Mouse (Mus musculus) brain, embryonic 14.5 days (tissue): Measurements from ENCODE around the gene Atcay. TPM values are rescaled to one million over a fixed set of nuclear protein-coding genes. Genes with fewer than 3 reads are reported as not detected.
A peak's percentile ranks its signal among the peaks of the same experiment; 100 is the strongest.

Experiments
- DNase-seq: peaks from one replicate; pipeline ENCODE4 v3.0.0-alpha.2; 2011; ENCODE audit warnings: low read depth
- CTCF ChIP-seq: fragments of 200-500 bp; IDR thresholded peaks from 2 replicates; pipeline ENCODE4 v1.5.1; 2012; ENCODE audit warnings: inconsistent platforms, mild to moderate bottlenecking, moderate library complexity, borderline replicate concordance; ENCODE audit not compliant: insufficient read depth, insufficient read length; ENCODE audit errors: extremely low read depth
- POLR2A ChIP-seq: fragments of 200-500 bp; IDR thresholded peaks from 2 replicates; pipeline ENCODE4 v1.6.1; 2012; ENCODE audit warnings: mild to moderate bottlenecking, inconsistent platforms, borderline replicate concordance; ENCODE audit not compliant: poor library complexity, insufficient read depth, insufficient read length, severe bottlenecking; ENCODE audit errors: extremely low read depth
- polyA plus RNA-seq: library from polyadenylated mRNA; depleted of rRNA; stranded (reverse); fragments of >200 nt; gene quantifications from 2 replicates; pipeline ENCODE4 v1.2.3, GENCODE M21; 2012; rRNA removed

The Atcay gene
- 134 and 169 TPM in 2 replicates for polyA plus RNA-seq

DNA sequence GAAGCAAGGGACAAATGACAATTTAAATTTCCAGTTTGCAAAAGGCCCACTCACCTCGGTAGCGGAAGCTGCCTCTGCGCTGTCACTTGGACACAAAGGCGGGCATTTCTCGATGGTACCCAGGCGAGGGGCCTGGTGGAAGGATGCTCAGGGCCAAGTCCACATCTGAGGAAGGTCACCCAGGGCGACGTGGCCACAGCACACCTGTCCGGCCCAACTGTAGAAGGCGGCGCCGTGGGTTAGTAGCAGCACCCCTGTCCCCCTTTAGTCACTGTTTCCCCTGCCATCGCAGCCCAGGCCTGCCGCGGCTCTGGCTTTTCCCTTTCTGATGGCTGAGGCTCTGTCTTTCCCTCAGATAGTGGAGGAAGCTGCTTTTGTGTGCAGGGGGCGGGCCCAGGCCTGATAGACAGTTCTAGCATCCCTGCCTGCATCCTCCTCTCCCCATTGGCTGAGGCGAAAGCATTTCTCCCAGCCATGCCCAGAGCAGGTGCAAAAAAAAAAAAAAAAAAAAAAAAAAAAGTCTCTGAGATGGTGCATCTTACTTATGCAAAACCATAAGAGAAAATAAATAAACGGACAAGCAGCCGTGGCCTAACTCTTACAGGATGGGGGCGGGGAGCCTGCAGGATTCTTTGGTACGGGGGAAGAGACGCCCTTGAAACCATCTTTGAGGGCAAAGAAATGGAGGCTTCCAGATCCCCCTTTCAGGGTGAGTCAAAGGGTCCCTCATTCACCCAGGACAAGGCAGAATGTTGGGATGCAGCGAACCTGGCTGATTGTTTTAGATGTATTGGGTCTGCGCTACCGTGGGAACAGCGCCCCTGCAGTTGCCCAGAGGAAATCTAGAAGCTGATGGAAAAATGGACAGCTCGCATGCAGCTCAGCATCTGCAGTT lies at the start of gene Atcay:
TSS of gene Atcay (minus strand) at position 396 of the 895 bp plus-strand sequence.
- peak; percentile 96 for DNase-seq
- TF ChIP-seq CTCF (peak; percentile 73), POLR2A (peak; percentile 63; the same call in 1 of the 2 replicates)

DNA sequence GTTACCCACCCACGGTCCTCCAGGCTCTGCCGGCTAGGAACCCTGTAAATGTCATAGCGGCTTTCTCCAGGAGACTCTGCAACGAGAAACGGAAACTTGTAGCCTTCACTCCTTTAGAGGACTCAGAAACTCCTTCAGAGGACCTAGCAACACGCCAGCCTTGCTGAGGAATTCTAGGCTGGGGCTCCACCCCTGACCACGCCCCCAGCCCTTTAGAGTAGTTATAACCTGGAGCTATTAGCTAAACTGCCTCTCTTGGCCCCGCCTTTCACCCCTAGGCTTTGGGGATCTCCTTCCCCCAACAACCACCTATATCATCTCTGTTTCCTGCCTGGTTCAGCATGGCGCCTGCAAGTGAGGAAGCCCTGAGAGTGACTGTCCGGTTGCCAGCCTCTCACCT lies 48.9 kb upstream of the Atcay start:
- DNase-seq: no peak
- TF ChIP-seq CTCF (no peak), POLR2A (no peak)

DNA sequence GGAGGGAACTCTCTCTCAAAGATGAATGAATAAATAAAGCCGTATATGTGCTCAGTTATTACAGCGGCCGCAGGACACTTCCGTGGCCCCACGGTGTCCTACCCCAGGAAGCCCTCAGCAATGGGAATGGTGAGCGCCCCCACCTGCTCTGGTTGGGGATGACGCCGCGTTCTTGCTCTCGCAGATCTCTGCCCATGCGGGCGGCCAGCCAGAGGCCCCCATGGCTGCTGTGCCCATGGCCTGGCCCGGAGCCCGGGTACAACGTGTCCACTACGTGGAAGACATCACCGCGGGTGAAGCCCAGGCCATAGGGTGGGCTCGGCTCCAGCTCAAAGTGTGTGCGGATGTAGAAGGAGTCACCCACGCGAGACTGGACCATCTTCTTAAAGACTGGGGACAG lies 47.0 kb upstream of the Atcay start:
- DNase-seq: no peak
- TF ChIP-seq POLR2A (no peak), CTCF (no peak)

DNA sequence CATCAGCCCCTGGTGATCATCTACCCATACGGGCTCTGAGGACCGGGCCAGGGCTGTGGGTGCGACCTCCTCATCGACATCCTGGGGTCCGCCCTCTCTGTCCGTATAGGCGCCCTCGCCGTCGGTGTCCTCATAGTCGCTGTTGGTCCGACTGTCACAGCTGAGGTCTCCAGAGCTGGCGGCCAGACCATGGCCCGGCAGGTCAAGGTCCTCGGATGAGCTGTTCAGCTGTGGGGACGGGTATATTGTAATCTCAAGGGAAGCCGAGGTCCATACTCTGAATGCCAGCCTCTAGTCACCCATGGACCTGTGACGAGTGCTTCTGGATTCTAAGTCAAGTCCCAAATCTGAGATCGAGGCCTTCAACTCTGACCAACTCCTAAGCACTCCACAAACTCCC lies 43.2 kb upstream of the Atcay start:
- TF ChIP-seq POLR2A: no peak
- no peak for TF ChIP-seq CTCF
- DNase-seq: no peak

DNA sequence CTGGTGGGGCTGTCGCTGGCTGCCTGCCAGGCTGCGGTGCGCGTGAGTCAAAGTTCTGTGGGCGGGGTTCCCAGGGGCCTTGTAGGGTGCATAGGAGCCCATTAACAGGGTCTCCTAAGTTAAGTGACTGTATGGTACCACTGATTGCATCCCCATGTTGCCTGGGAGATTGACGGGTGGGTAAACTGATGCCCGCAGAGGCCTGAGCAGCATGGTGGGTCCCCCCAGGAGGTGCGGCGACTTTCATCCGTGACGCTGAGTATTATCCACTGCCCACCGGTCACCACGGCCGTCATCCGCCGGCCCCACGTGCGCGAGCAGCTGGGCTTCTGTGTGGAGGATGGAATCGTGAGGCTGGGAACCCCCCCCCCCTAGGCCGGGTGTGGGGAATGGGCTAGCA lies 41.7 kb upstream of the Atcay start:
- no peak for TF ChIP-seq POLR2A
- TF ChIP-seq CTCF: no peak
- DNase-seq: no peak

DNA sequence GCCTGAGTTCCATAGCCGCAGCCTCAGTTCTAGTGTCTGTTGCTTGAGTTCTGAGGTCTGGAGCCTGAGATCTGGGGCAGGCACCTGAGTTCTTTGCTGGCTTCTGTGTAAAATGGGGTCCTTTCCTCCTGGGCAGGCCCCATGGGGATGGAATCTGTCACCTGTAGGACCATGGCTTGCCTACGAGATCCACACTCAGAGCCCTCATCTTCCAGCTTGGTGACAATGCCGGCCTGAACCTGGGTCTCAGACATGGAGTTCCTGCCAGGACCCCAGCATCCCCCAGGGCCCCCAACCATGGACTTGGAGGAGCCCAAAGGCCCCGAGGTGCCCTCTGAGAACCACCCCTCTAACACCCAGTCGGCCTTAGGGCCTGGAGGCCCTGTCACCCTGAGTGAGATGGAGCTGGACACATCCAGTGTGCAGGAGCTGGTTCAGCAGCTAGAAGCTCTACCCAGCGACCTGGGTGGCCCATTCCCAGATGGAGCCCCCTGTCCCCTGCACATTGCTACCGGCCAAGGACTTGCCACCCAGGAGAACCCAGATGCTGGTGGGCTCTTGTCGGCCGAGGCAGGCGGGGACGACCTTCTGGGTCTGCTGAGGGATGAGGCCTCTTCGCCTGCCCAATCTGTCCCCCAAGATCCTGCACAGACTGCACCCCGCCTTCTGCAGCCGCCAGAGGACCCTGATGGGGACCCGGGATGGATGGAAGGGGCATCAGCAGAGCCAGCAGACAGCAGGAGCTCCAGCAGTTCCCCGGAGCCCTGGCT lies 38.2 kb upstream of the Atcay start:
- TF ChIP-seq CTCF: no peak
- TF ChIP-seq POLR2A: no peak
- no peak for DNase-seq

DNA sequence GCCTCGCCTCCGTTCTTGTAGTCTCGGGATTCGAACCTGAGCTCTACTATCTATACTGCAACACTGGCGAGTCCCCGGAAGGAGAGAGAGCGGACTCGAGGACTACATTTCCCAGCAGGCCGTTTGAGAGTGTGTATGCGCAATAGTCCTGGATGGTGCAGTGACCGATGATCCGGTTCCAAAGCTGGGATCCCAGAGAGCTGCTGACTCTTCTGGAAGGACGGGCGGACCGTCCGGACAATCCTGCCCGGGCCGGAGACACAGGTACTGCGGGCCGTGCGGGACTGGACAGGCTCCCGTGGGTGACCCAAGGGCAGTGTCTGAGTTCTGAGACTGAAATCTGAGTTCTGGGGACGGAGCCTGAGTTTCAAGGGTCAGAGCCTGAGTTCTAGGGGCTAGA lies 37.4 kb upstream of the Atcay start:
- TF ChIP-seq POLR2A (0 out of 2 replicates have a peak, but pooled peaks have one; percentile 6), CTCF (no peak)
- peak; percentile 93 for DNase-seq

DNA sequence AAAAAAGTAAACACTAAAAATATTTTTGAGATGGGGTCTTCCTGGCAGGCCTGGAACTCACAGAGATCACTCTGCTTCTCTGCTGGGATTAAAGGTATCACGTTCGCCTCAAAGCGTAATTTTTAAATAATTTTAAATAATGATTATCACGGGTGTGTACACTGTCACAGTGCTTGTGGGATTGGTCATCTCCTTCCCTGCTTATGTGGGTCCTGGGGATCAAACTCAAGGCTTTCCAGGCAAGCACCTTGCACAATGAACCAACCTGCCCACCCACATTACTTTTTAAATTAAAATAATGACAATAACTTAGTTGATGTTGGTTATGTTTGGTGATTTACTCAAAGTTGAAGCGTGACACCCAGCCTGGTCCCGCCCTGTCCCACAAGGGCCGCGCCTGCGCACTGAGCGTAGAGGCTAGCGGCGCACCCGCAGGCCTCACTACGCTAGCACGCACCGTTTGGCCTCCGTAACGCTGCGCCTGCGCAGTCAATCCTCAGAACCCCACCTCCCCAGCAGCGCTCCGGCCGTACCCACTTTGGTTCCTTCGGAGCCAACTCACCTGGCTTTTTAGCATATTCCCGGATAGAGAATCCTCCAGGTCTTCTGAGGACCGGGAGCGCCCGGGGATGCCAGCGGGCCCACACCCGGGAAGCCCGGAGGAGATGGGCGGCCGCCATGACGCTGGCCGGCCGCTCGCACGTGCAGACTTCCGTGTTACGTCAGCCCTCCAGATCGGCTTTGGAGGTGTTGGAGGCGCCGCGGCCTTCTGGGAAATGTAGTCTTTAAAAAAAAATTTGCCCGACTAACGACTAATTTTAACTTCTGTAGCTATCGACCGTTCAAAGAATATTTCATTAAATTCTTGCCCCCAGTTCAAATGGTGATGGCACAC lies 35.8 kb upstream of the Atcay start, which contains the start of the genes Mrpl54 and Apba3:
TSS of gene Mrpl54 (minus strand) at position 724 of the 895 bp plus-strand sequence.
TSS of gene Apba3 (plus strand) at position 750 of the 895 bp plus-strand sequence.
- TF ChIP-seq CTCF: no peak
- peak; percentile 66; the same call in 1 of the 2 replicates for TF ChIP-seq POLR2A
- peak; percentile 97 for DNase-seq

DNA sequence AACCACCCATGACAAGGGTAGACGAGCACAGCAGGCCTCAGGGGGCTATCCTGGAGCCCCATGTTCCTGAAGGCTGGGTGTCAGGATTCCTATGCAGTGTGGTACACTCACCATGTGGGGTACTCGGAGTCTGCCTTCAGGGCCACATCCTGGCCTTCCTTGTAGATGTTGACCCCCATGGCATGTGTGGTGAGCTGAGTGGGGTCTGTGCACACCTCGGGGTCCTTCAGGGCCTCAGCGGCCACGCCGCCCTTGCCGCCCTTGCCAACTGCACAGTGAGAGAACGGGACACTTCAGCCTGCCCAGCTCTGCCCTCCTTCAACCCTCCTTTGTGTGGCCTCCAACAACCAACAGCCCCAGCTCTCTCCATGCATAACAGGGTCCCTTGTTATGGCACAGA lies 34.9 kb upstream of the Atcay start:
- TF ChIP-seq POLR2A (no peak), CTCF (no peak)
- DNase-seq: no peak

DNA sequence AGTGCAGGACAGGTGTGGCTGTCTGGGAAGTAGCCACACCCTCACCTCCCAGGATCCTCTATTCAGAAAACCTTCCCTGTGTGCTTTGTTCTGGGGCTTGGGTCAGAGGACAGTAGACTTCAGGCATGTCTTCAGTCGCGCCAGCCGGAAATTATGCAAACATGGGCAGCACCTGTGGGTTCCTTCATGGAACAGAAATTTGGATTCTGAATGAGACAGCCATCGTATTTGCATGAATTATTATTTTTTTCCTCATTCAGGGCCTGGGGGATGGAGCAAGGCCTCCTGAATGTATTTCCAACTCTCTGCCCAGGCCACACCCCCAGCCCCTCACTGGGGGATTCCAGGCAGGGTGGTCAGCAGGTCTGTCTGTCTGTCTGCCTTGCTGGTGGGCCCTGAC lies 30.4 kb upstream of the Atcay start:
- TF ChIP-seq CTCF (no peak), POLR2A (no peak)
- no peak for DNase-seq
